Mouse (Mus musculus) ovary, adult 18-20 months (tissue): Measurements from ENCODE around the gene Ctr9.

Source experiments
- DNase-seq: peaks from one replicate; pipeline ENCODE4 v3.0.0; 2022; ENCODE audit warnings: low spot score, mixed read lengths

Gene Ctr9

GRCm38 (mm10) chr7:111098196-111098595 lies 69.4 kb downstream of the Ctr9 start:
- DNase-seq: no peak
